Mouse (Mus musculus) liver, embryonic 14.5 days (tissue): Measurements from ENCODE around the gene Plac1. TPM values are rescaled to one million over a fixed set of nuclear protein-coding genes. Genes with fewer than 3 reads are reported as not detected.
A peak's percentile ranks its signal among the peaks of the same experiment; 100 is the strongest.

ENCODE experiments used
- ATAC-seq: fragments of 200-750 bp; cut with Nextera tagmentation; 2 replicates; pipeline ENCODE4 v1.8.0; 2017; ENCODE audit warnings: moderate number of reproducible peaks, mild to moderate bottlenecking, moderate library complexity; ENCODE audit not compliant: insufficient read depth
- DNase-seq, 3 experiments: peaks; one replicate each; pipeline ENCODE4 v3.0.0-alpha.2; 2012 to 2013; ENCODE audit warnings: low read depth in 3 of 3, low spot score in 3 of 3
- H3K27ac ChIP-seq: fragments of 300-500 bp; sonication (generic); 2 replicates; pipeline ENCODE4 v1.5.1; 2014; ENCODE audit warnings: moderate library complexity, mild to moderate bottlenecking, control low read depth, inconsistent platforms
- H3K27me3 ChIP-seq: fragments of 300-500 bp; sonication (generic); 2 replicates; pipeline ENCODE4 v1.6.1; 2014; ENCODE audit warnings: mild to moderate bottlenecking, low read length, moderate library complexity; ENCODE audit not compliant: control insufficient read depth, insufficient read depth
- H3K36me3 ChIP-seq: fragments of 300-500 bp; sonication (generic); replicated peaks from 2 replicates; pipeline ENCODE4 v1.6.1; 2014; ENCODE audit warnings: low read depth; ENCODE audit not compliant: control insufficient read depth, insufficient read depth
- H3K4me1 ChIP-seq, 2 experiments: fragments of 200-500 bp in 1 of 2; fragments of 300-500 bp in 1 of 2; sonication (generic) in 1 of 2; replicated peaks; 2 replicates each; pipeline ENCODE4 v1.6.1; 2012 to 2014; ENCODE audit warnings: antibody characterized with exemption in 1 of 2, inconsistent platforms in 1 of 2, low read length in 1 of 2; ENCODE audit not compliant: control insufficient read depth in 2 of 2, insufficient read depth in 2 of 2
- H3K4me2 ChIP-seq: fragments of 300-500 bp; sonication (generic); 2 replicates; pipeline ENCODE4 v1.6.1; 2014; ENCODE audit warnings: low read depth, mild to moderate bottlenecking, control low read depth, moderate library complexity
- H3K4me3 ChIP-seq, 2 experiments: fragments of 200-500 bp in 1 of 2; fragments of 300-500 bp in 1 of 2; sonication (generic) in 1 of 2; 2 replicates each; pipeline ENCODE4 v1.5.1; 2012 to 2014; ENCODE audit warnings: low read depth in 2 of 2, low read length in 2 of 2, mild to moderate bottlenecking in 2 of 2, control low read depth in 1 of 2, inconsistent platforms in 1 of 2, moderate library complexity in 1 of 2; ENCODE audit not compliant: insufficient read depth in 1 of 2
- H3K9ac ChIP-seq: fragments of 300-500 bp; sonication (generic); replicated peaks from 2 replicates; pipeline ENCODE4 v1.6.1; 2014; ENCODE audit warnings: mild to moderate bottlenecking, control low read depth, moderate library complexity
- H3K9me3 ChIP-seq: fragments of 300-500 bp; sonication (generic); 2 replicates; pipeline ENCODE4 v1.6.1; 2016; ENCODE audit warnings: low read length, mixed read lengths; ENCODE audit not compliant: control insufficient read depth
- CTCF ChIP-seq: IDR thresholded peaks from 2 replicates; pipeline ENCODE4 v1.5.1; 2016; ENCODE audit warnings: antibody characterized with exemption, low read depth, control low read depth
- EP300 ChIP-seq: IDR thresholded peaks from 2 replicates; pipeline ENCODE4 v1.6.1; 2016; ENCODE audit warnings: antibody characterized with exemption, low read depth
- WGBS: fragments of 180-500 bp; shearing (Covaris S2); extraction: QIAGEN DNeasy Blood & Tissue Kit; methylation state at CpG from one replicate; pipeline ENCODE4 v1.1.7; 2014; ENCODE audit not compliant: insufficient replicate concordance; 5-methylcytosine and 5-hydroxymethylcytosine counted together
- polyA plus RNA-seq, 2 experiments: library from polyadenylated mRNA; depleted of rRNA in 1 of 2; stranded (reverse) in 1 of 2; unstranded in 1 of 2; fragments of >200 nt; fragmentation: Nextera tagmentation in 1 of 2; extraction: Ambion mirVana in 1 of 2; gene quantifications; 2 replicates each; pipeline versions ENCODE4 v1.2.1 to v1.2.3; 2012 to 2014

Gene Plac1
- polyA plus RNA-seq, 2 experiments = 0.81 to 1.3 TPM

DNA sequence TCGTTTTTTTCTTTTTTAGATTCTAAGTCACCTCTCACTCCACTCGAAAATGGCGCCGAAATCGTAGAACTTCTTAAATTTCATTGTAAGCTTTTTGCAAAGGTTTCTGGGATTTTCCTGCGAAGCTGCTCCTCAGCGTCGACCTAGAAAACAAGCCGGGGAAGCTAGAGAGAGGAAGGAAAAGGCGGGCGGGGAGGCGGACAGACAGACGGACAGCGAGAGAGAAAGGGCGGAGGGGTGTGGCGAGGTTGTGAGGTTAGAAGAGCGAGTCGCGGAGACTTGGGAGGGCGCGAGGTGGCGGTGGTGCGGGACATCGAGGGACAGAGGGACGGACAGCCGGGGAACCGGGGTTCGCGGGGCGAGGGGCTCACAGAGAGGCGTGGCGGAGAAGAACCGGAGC is 183.3 kb downstream of the Plac1 start:
- no peaks in the 10 kb centered on the region for H3K36me3 ChIP-seq
- TF ChIP-seq CTCF (no peak), EP300 (no peak)
- DNase-seq = peak in 2 of 3 experiments; percentile 9 to 17

GRCm38 (mm10) chrX:53055771-53056170 is 184.1 kb downstream of the Plac1 start:
- H3K4me3 ChIP-seq = peak overlapping the region; percentile 68 to 72
- no peak overlapping the region for H3K27ac ChIP-seq

More for the DNA sequence above, 183.3 kb downstream of the Plac1 start:
- H3K9me3 ChIP-seq = no peaks in the 10 kb centered on the region
- peaks cover 0 to 6% of the 10 kb centered on the region in 2 experiments; a peak in 2 of 4 replicates for H3K4me1 ChIP-seq
- peak; percentile 70 for ATAC-seq
- H3K4me2 ChIP-seq = peak overlapping the region; percentile 81
- H3K27ac ChIP-seq = peak overlapping the region; percentile 36
- peak overlapping the region; percentile 68 to 72 for H3K4me3 ChIP-seq
- H3K27me3 ChIP-seq = peaks cover 21% of the 10 kb centered on the region
- WGBS = 11% methylated on average over 33 of the region's 33 CpGs
- H3K9ac ChIP-seq = peak overlapping the region; percentile 76

GRCm38 (mm10) chrX:53053885-53054284 is 186.0 kb downstream of the Plac1 start:
- Histone ChIP-seq H3K36me3 (no peaks in the 10 kb centered on the region), H3K27me3 (peaks cover 12% of the 10 kb centered on the region), H3K27ac (no peak overlapping the region), H3K4me2 (no peak overlapping the region), H3K9ac (no peak overlapping the region), H3K4me3 (no peak overlapping the region), H3K9me3 (no peaks in the 10 kb centered on the region), H3K4me1 (peaks cover 0 to 8% of the 10 kb centered on the region in 2 experiments; a peak in 2 of 4 replicates)
- ATAC-seq (no peak), DNase-seq (no peak)
- no peak for TF ChIP-seq EP300
- no peak for TF ChIP-seq CTCF
- WGBS = 58% methylated on average over 5 of the region's 5 CpGs

More at GRCm38 (mm10) chrX:53055771-53056170, 184.1 kb downstream of the Plac1 start:
- Histone ChIP-seq H3K4me1 (peaks cover 0 to 6% of the 10 kb centered on the region in 2 experiments; a peak in 2 of 4 replicates), H3K27me3 (peaks cover 21% of the 10 kb centered on the region), H3K9me3 (no peaks in the 10 kb centered on the region), H3K36me3 (no peaks in the 10 kb centered on the region), H3K4me2 (peak overlapping the region; percentile 81), H3K9ac (peak overlapping the region; percentile 76)
- TF ChIP-seq EP300 (no peak), CTCF (no peak)
- 10% methylated on average over 9 of the region's 9 CpGs for WGBS
- ATAC-seq (no peak), DNase-seq (peak in 1 of 3 experiments; percentile 29)

GRCm38 (mm10) chrX:53052652-53053500 is 187.0 kb downstream of the Plac1 start:
- Histone ChIP-seq H3K4me3 (peak overlapping the region in 1 of 2 experiments; percentile 18; a peak in 1 of 4 replicates), H3K4me2 (peak overlapping the region; percentile 51), H3K27ac (no peak overlapping the region), H3K4me1 (peaks cover 0 to 5% of the 10 kb centered on the region in 2 experiments; a peak in 2 of 4 replicates), H3K9ac (no peak overlapping the region; the same call in 1 of the 2 replicates), H3K27me3 (peaks cover 3% of the 10 kb centered on the region), H3K36me3 (no peaks in the 10 kb centered on the region), H3K9me3 (no peaks in the 10 kb centered on the region)
- no peak for TF ChIP-seq EP300
- TF ChIP-seq CTCF = no peak
- DNase-seq = peak in 2 of 3 experiments; percentile 17 to 31
- 0 out of 2 replicates have a peak, but pooled peaks have one; percentile 12 for ATAC-seq
- WGBS = 9% methylated on average over 13 of the region's 13 CpGs

DNA sequence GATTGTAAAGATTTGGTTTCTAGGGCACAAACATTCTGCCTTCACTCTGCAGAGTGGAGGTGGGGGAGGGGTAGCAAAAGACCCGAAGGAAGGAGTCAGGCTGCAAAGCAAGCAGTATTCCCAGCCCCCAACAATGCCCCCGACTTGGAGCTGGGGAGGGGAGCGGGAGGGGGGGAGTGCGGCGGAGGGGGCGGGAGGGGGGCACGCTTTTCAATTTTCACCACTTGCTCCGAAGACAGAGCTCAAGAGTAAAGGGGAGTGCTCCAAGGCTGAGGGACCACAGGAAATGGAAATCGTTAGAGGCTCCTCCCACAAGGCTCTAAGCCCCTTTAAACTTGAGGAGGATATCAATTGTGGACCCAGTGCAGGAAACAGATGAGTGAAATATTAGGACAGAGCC is 189.6 kb downstream of the Plac1 start:
- 0 out of 4 replicates have a peak overlapping the region, but pooled peaks of 1 of the 2 experiments have one; percentile 9 for H3K4me3 ChIP-seq
- ATAC-seq (no peak), DNase-seq (no peak)
- peak overlapping the region; percentile 40 for H3K4me2 ChIP-seq
- H3K27ac ChIP-seq = no peak overlapping the region
- TF ChIP-seq CTCF = no peak
- no peak for TF ChIP-seq EP300
- H3K4me1 ChIP-seq = peaks cover 0 to 5% of the 10 kb centered on the region in 2 experiments; a peak in 2 of 4 replicates
- WGBS = 5% methylated on average over 9 of the region's 9 CpGs
- no peak overlapping the region; the same call in 1 of the 2 replicates for H3K9ac ChIP-seq
- no peaks in the 10 kb centered on the region for H3K27me3 ChIP-seq
- H3K9me3 ChIP-seq = no peaks in the 10 kb centered on the region
- no peaks in the 10 kb centered on the region for H3K36me3 ChIP-seq
